Mouse (Mus musculus): Measurements from ENCODE around the gene Ssbp3.

GRCm38 (mm10) chr4:106862767-106863370 lies 47.6 kb upstream of the Ssbp3 start:
- TF ChIP-seq CTCF (IDR thresholded peaks at IDR 0.05; ENCODE audit: insufficient read depth, low read length), result no peak
- no peak for TF ChIP-seq POLR2A (IDR thresholded peaks at IDR 0.05; ENCODE audit: borderline replicate concordance, extremely low read depth, low read depth, low read length)

Data from lung, adult 2 months (tissue).